Mouse (Mus musculus): ENCODE results near the gene Gsto1. TPM values are rescaled to one million over a fixed set of nuclear protein-coding genes. Genes with fewer than 3 reads are reported as not detected.

The Gsto1 gene
- total and polyA plus RNA-seq, 3 experiments, result 143 to 461 (median 190) TPM

GRCm38 (mm10) chr19:47908961-47909371 is 54.2 kb downstream of the Gsto1 start:
- Histone ChIP-seq H3K36me3 (ENCODE audit: control insufficient read depth in 1 of 2, insufficient read depth in 2 of 2, low read length in 2 of 2) (peaks cover 0 to 38% of the 10 kb centered on the region in 2 experiments; a peak in 3 of 4 replicates), H3K27me3 (ENCODE audit: control insufficient read depth in 1 of 2, insufficient read depth in 2 of 2, low read length in 2 of 2) (no peaks in the 10 kb centered on the region), H3K4me3 (ENCODE audit: control insufficient read depth in 1 of 2, insufficient read depth in 1 of 2, low read depth in 2 of 2, low read length in 2 of 2) (no peak overlapping the region), H3K9ac (ENCODE audit: control insufficient read depth, low read depth, low read length, poor library complexity, severe bottlenecking) (no peak overlapping the region), H3K79me2 (ENCODE audit: control insufficient read depth, insufficient read depth, low read length, poor library complexity) (peaks cover 35% of the 10 kb centered on the region), H3K9me3 (replicated peaks; ENCODE audit: insufficient read depth, low read length) (no peaks in the 10 kb centered on the region), H3K4me1 (ENCODE audit: control insufficient read depth in 1 of 2, insufficient read depth in 2 of 2, low read length in 2 of 2) (peaks cover 21 to 49% of the 10 kb centered on the region in 2 experiments), H3K27ac (ENCODE audit: control insufficient read depth, low read depth, low read length) (no peak overlapping the region)
- no peak for DNase-seq (ENCODE audit: low read depth, low spot score)
- TF ChIP-seq RCOR1 (IDR thresholded peaks at IDR 0.05; ENCODE audit: low read depth, low read length), result no peak
- TF ChIP-seq ZNF384 (IDR thresholded peaks at IDR 0.05; ENCODE audit: low read depth, low read length), result no peak
- TF ChIP-seq POLR2A (IDR thresholded peaks at IDR 0.05; ENCODE audit: control insufficient read depth in 1 of 2, insufficient read depth in 1 of 2, low read depth in 1 of 2, low read length in 2 of 2, poor library complexity in 1 of 2), result no peak
- TF ChIP-seq MAX (IDR thresholded peaks at IDR 0.05; ENCODE audit: low read length), result no peak
- no peak for TF ChIP-seq CHD2 (IDR thresholded peaks at IDR 0.05; ENCODE audit: low read length)
- TF ChIP-seq ZMIZ1 (IDR thresholded peaks at IDR 0.05; ENCODE audit: low read depth, low read length), result no peak
- no peak for TF ChIP-seq USF2 (IDR thresholded peaks at IDR 0.05; ENCODE audit: borderline replicate concordance in 1 of 2, insufficient read depth in 1 of 2, low read depth in 1 of 2, low read length in 2 of 2)
- TF ChIP-seq POLR2AphosphoS5 (IDR thresholded peaks at IDR 0.05; ENCODE audit: borderline replicate concordance, low read depth, low read length), result no peak
- TF ChIP-seq POLR2AphosphoS2 (IDR thresholded peaks at IDR 0.05; ENCODE audit: low read length), result no peak
- no peak for TF ChIP-seq TCF12 (IDR thresholded peaks at IDR 0.05; ENCODE audit: low read depth, low read length)

DNA sequence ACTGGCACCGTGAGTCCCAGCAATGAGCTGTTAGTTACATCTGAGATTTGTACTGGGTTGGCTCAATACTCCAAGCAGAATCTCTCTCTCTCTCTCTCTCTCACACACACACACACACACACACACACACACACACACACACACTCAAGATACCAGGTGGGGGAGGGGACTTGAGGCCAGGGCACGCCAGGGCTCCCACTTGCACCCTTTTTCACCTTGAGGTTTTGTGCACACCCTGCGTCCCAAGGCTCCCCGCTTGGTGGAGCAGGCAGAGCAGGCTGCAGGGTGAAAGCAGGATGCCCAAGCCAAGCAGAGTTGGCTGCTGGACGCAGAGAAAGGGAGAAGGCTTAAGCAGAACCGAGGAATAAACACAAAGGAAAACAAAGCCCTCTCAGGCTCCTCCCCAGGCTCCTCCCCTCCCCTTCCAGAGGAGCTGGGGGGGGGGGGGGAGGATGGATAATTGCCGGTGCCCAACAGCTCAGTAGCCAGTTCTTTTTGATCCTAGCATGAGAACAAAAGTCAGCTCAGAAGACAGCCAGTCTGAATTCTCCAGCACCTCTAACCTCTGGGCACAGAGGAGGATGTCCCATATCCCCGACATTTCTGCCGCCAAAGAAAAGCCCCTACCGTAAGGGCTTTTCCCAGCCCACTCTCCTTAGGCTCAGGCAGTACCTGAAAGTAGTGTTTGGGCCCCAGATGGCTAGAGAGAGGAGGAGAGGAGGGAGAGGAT is 54.8 kb downstream of the Gsto1 start:
- H3K4me3 ChIP-seq (ENCODE audit: control insufficient read depth in 1 of 2, insufficient read depth in 1 of 2, low read depth in 2 of 2, low read length in 2 of 2), result peak overlapping the region; percentile 3 to 30; a peak in 2 of 4 replicates
- peaks cover 21 to 49% of the 10 kb centered on the region in 2 experiments for H3K4me1 ChIP-seq (ENCODE audit: control insufficient read depth in 1 of 2, insufficient read depth in 2 of 2, low read length in 2 of 2)
- H3K27me3 ChIP-seq (ENCODE audit: control insufficient read depth in 1 of 2, insufficient read depth in 2 of 2, low read length in 2 of 2), result no peaks in the 10 kb centered on the region
- peak; percentile 28 for DNase-seq (ENCODE audit: low read depth, low spot score)
- peaks cover 0 to 38% of the 10 kb centered on the region in 2 experiments; a peak in 3 of 4 replicates for H3K36me3 ChIP-seq (ENCODE audit: control insufficient read depth in 1 of 2, insufficient read depth in 2 of 2, low read length in 2 of 2)
- no peak for TF ChIP-seq POLR2AphosphoS5 (IDR thresholded peaks at IDR 0.05; ENCODE audit: borderline replicate concordance, low read depth, low read length)
- no peak for TF ChIP-seq HCFC1 (IDR thresholded peaks at IDR 0.05; ENCODE audit: low read depth, low read length)
- no peak for TF ChIP-seq GATA1 (IDR thresholded peaks at IDR 0.05; ENCODE audit: low read depth, low read length)
- no peak for TF ChIP-seq ELF1 (IDR thresholded peaks at IDR 0.05; ENCODE audit: low read depth, low read length)
- no peak for TF ChIP-seq RCOR1 (IDR thresholded peaks at IDR 0.05; ENCODE audit: low read depth, low read length)
- no peak for TF ChIP-seq MAX (IDR thresholded peaks at IDR 0.05; ENCODE audit: low read length)
- TF ChIP-seq CHD1 (IDR thresholded peaks at IDR 0.05; ENCODE audit: low read depth, low read length), result no peak
- TF ChIP-seq E2F4 (IDR thresholded peaks at IDR 0.05; ENCODE audit: borderline replicate concordance, low read depth, low read length), result no peak
- no peak for TF ChIP-seq MEF2A (IDR thresholded peaks at IDR 0.05; ENCODE audit: extremely low read depth, insufficient replicate concordance, low read depth, low read length, poor library complexity, severe bottlenecking)
- TF ChIP-seq SMC3 (IDR thresholded peaks at IDR 0.05; ENCODE audit: low read depth, low read length), result no peak
- no peak for TF ChIP-seq BHLHE40 (IDR thresholded peaks at IDR 0.05; ENCODE audit: borderline replicate concordance, low read depth, low read length)
- TF ChIP-seq POLR2AphosphoS2 (IDR thresholded peaks at IDR 0.05; ENCODE audit: low read length), result no peak
- no peak for TF ChIP-seq MAFK (IDR thresholded peaks at IDR 0.05; ENCODE audit: borderline replicate concordance, low read depth, low read length)
- TF ChIP-seq USF2 (IDR thresholded peaks at IDR 0.05; ENCODE audit: borderline replicate concordance in 1 of 2, insufficient read depth in 1 of 2, low read depth in 1 of 2, low read length in 2 of 2), result no peak
- no peak for TF ChIP-seq SIN3A (IDR thresholded peaks at IDR 0.05; ENCODE audit: low read length)
- no peak for TF ChIP-seq POLR2A (IDR thresholded peaks at IDR 0.05; ENCODE audit: control insufficient read depth in 1 of 2, insufficient read depth in 1 of 2, low read depth in 1 of 2, low read length in 2 of 2, poor library complexity in 1 of 2)
- no peak for TF ChIP-seq NRF1 (IDR thresholded peaks at IDR 0.05; ENCODE audit: insufficient read depth, low read depth, low read length, poor library complexity, severe bottlenecking)
- no peak for TF ChIP-seq USF1 (IDR thresholded peaks at IDR 0.05; ENCODE audit: low read depth, low read length)
- H3K9me3 ChIP-seq (replicated peaks; ENCODE audit: insufficient read depth, low read length), result no peaks in the 10 kb centered on the region
- H3K27ac ChIP-seq (ENCODE audit: control insufficient read depth, low read depth, low read length), result peak overlapping the region; percentile 67
- H3K79me2 ChIP-seq (ENCODE audit: control insufficient read depth, insufficient read depth, low read length, poor library complexity), result peaks cover 34% of the 10 kb centered on the region
- peak overlapping the region; percentile 39 for H3K9ac ChIP-seq (ENCODE audit: control insufficient read depth, low read depth, low read length, poor library complexity, severe bottlenecking)
